Mouse (Mus musculus) urinary bladder, postnatal 0 days (tissue): ENCODE measurements around the gene Tespa1. TPM values are rescaled to one million over a fixed set of nuclear protein-coding genes. Genes with fewer than 3 reads are reported as not detected.

Source experiments
- polyA plus RNA-seq: library from polyadenylated mRNA; unstranded; fragments of >200 nt; fragmentation: Nextera tagmentation; extraction: Ambion mirVana; gene quantifications from 2 replicates; pipeline ENCODE4 v1.2.1, GENCODE M21; 2015

The Tespa1 gene
- polyA plus RNA-seq, result 0.13 and 0.40 TPM in 2 replicates

GRCm38 (mm10) chr10:130322637-130323036 lies at the start of gene Tespa1:
Tespa1 (plus strand) TSS chr10:130322870.

GRCm38 (mm10) chr10:130280066-130280465 lies 42.6 kb upstream of the Tespa1 start, which contains the start of gene Neurod4:
Neurod4 (minus strand) TSS chr10:130280240.

GRCm38 (mm10) chr10:130394232-130394631 lies 71.6 kb downstream of the Tespa1 start, which contains the start of gene Vmn2r84:
Vmn2r84 (minus strand) TSS chr10:130394332.

Other genes with a start within 250 kb of the Tespa1 start
- not detected in 2 replicates for gene Olfr823, start 207.5 kb upstream of the Tespa1 start, polyA plus RNA-seq
- not detected in 2 replicates for gene Olfr824, start 192.9 kb upstream of the Tespa1 start, polyA plus RNA-seq
- not detected in 2 replicates for gene Olfr825, start 156.1 kb upstream of the Tespa1 start, polyA plus RNA-seq
- gene Olfr826, start 138.7 kb upstream of the Tespa1 start, polyA plus RNA-seq, result not detected in 2 replicates
- gene Olfr827, start 108.5 kb upstream of the Tespa1 start, polyA plus RNA-seq, result not detected in 2 replicates
- gene Neurod4, start 42.6 kb upstream of the Tespa1 start, polyA plus RNA-seq, result not detected in 2 replicates
- gene Vmn2r84, start 71.5 kb downstream of the Tespa1 start, polyA plus RNA-seq, result not detected in 2 replicates
- gene Vmn2r85, start 106.8 kb downstream of the Tespa1 start, polyA plus RNA-seq, result not detected in 2 replicates
- gene Vmn2r86, start 133.2 kb downstream of the Tespa1 start, polyA plus RNA-seq, result not detected in 2 replicates
- gene Vmn2r87, start 174.5 kb downstream of the Tespa1 start, polyA plus RNA-seq, result not detected in 2 replicates